Mouse (Mus musculus) hindbrain, embryonic 11.5 days (tissue): ENCODE data around the gene Emilin1. TPM values are rescaled to one million over a fixed set of nuclear protein-coding genes. Genes with fewer than 3 reads are reported as not detected.

ENCODE experiments used
- ATAC-seq: fragments of 200-750 bp; cut with Nextera tagmentation; 2 replicates; pipeline ENCODE4 v1.8.0; 2017; ENCODE audit warnings: mild to moderate bottlenecking, moderate TSS enrichment, moderate library complexity; ENCODE audit not compliant: low FRiP score
- DNase-seq: peaks from one replicate; pipeline ENCODE4 v3.0.0-alpha.2; 2015; ENCODE audit warnings: low spot score
- H3K27ac ChIP-seq: fragments of 300-500 bp; sonication (generic); 2 replicates; pipeline ENCODE4 v1.5.1; 2014; ENCODE audit warnings: mild to moderate bottlenecking, low read depth, low read length
- H3K27me3 ChIP-seq: fragments of 300-500 bp; sonication (generic); 2 replicates; pipeline ENCODE4 v1.6.1; 2014; ENCODE audit warnings: mild to moderate bottlenecking, low read length, moderate library complexity, mixed read lengths; ENCODE audit not compliant: control insufficient read depth, insufficient read depth
- H3K36me3 ChIP-seq: fragments of 300-500 bp; sonication (generic); 2 replicates; pipeline ENCODE4 v1.6.1; 2014; ENCODE audit warnings: mild to moderate bottlenecking, low read length, moderate library complexity, mixed read lengths; ENCODE audit not compliant: control insufficient read depth, insufficient read depth
- H3K4me1 ChIP-seq: fragments of 300-500 bp; sonication (generic); replicated peaks from 2 replicates; pipeline ENCODE4 v1.6.1; 2014; ENCODE audit warnings: low read length, mixed read lengths; ENCODE audit not compliant: control insufficient read depth, insufficient read depth
- H3K4me2 ChIP-seq: fragments of 300-500 bp; sonication (generic); replicated peaks from 2 replicates; pipeline ENCODE4 v1.6.1; 2014; ENCODE audit warnings: mild to moderate bottlenecking, low read depth, low read length
- H3K4me3 ChIP-seq: fragments of 300-500 bp; sonication (generic); 2 replicates; pipeline ENCODE4 v1.5.1; 2014; ENCODE audit warnings: low read depth, low read length
- H3K9ac ChIP-seq: fragments of 300-500 bp; sonication (generic); 2 replicates; pipeline ENCODE4 v1.6.1; 2014; ENCODE audit warnings: low read depth, low read length
- H3K9me3 ChIP-seq: fragments of 300-500 bp; sonication (generic); 2 replicates; pipeline ENCODE4 v1.6.1; 2016; ENCODE audit warnings: low read length; ENCODE audit not compliant: control insufficient read depth
- WGBS: fragments of 180-500 bp; shearing (Covaris S2); extraction: QIAGEN DNeasy Blood & Tissue Kit; methylation state at CpG from one replicate; pipeline ENCODE4 v1.1.7; 2014; 5-methylcytosine and 5-hydroxymethylcytosine counted together
- polyA plus RNA-seq: library from polyadenylated mRNA; unstranded; fragments of >200 nt; fragmentation: Nextera tagmentation; extraction: Ambion mirVana; gene quantifications from 2 replicates; pipeline ENCODE4 v1.2.1, GENCODE M21; 2014

Gene Emilin1
- polyA plus RNA-seq, 1 experiment from 2014 or later = 48.5 TPM

GRCm38 (mm10) chr5:30925217-30925616 lies 12.0 kb downstream of the Emilin1 start:
- Histone ChIP-seq H3K4me2 (no peak overlapping the region), H3K9me3 (no peaks in the 10 kb centered on the region), H3K4me3 (no peak overlapping the region), H3K27me3 (no peaks in the 10 kb centered on the region), H3K36me3 (no peaks in the 10 kb centered on the region), H3K27ac (no peak overlapping the region), H3K4me1 (peaks cover 5% of the 10 kb centered on the region), H3K9ac (no peak overlapping the region)
- WGBS = 88% methylated on average over 5 of the region's 5 CpGs
- DNase-seq (no peak), ATAC-seq (no peak)

- no peak overlapping the region for H3K4me2 ChIP-seq
- H3K27ac ChIP-seq = no peak overlapping the region
- ATAC-seq = no peak
- no peak overlapping the region for H3K4me3 ChIP-seq
- H3K9ac ChIP-seq = no peak overlapping the region
- WGBS = 85% methylated on average over 2 of the region's 2 CpGs
- peaks cover 5% of the 10 kb centered on the region for H3K4me1 ChIP-seq
- H3K9me3 ChIP-seq = no peaks in the 10 kb centered on the region
- no peaks in the 10 kb centered on the region for H3K27me3 ChIP-seq
- no peak for DNase-seq
- H3K36me3 ChIP-seq = no peaks in the 10 kb centered on the region
These were observed 12.9 kb downstream of the Emilin1 start for GRCm38 (mm10) chr5:30926073-30926472.

GRCm38 (mm10) chr5:30927945-30928529 lies 14.8 kb downstream of the Emilin1 start:
- no peaks in the 10 kb centered on the region for H3K36me3 ChIP-seq
- H3K4me3 ChIP-seq = no peak overlapping the region
- WGBS = 45% methylated on average over 7 of the region's 7 CpGs
- DNase-seq (peak; percentile 44), ATAC-seq (peak; percentile 67; the same call in 1 of the 2 replicates)
- H3K9ac ChIP-seq = no peak overlapping the region
- no peaks in the 10 kb centered on the region for H3K27me3 ChIP-seq
- H3K4me2 ChIP-seq = no peak overlapping the region
- H3K27ac ChIP-seq = no peak overlapping the region
- no peaks in the 10 kb centered on the region for H3K4me1 ChIP-seq
- no peaks in the 10 kb centered on the region for H3K9me3 ChIP-seq

GRCm38 (mm10) chr5:30930121-30930520 lies 16.9 kb downstream of the Emilin1 start:
- H3K4me1 ChIP-seq = no peaks in the 10 kb centered on the region
- H3K4me3 ChIP-seq = no peak overlapping the region
- WGBS = 53% methylated on average over 4 of the region's 4 CpGs
- H3K9ac ChIP-seq = no peak overlapping the region
- H3K9me3 ChIP-seq = no peaks in the 10 kb centered on the region
- no peaks in the 10 kb centered on the region for H3K36me3 ChIP-seq
- H3K27ac ChIP-seq = no peak overlapping the region
- no peak for ATAC-seq
- DNase-seq = peak; percentile 75
- H3K4me2 ChIP-seq = no peak overlapping the region
- no peaks in the 10 kb centered on the region for H3K27me3 ChIP-seq

- ATAC-seq = no peak
- 87% methylated on average over 6 of the region's 6 CpGs for WGBS
These were observed 17.6 kb downstream of the Emilin1 start for GRCm38 (mm10) chr5:30930846-30931245.

GRCm38 (mm10) chr5:30931378-30931777 lies 18.2 kb downstream of the Emilin1 start:
- Histone ChIP-seq H3K27me3 (no peaks in the 10 kb centered on the region), H3K9ac (no peak overlapping the region), H3K4me3 (no peak overlapping the region), H3K27ac (no peak overlapping the region), H3K4me2 (no peak overlapping the region), H3K9me3 (no peaks in the 10 kb centered on the region), H3K4me1 (no peaks in the 10 kb centered on the region), H3K36me3 (no peaks in the 10 kb centered on the region)
- DNase-seq = no peak
- no peak for ATAC-seq
- 78% methylated on average over 4 of the region's 4 CpGs for WGBS

More at GRCm38 (mm10) chr5:30930846-30931245, 17.6 kb downstream of the Emilin1 start:
- H3K4me2 ChIP-seq = no peak overlapping the region
- no peaks in the 10 kb centered on the region for H3K4me1 ChIP-seq
- no peak overlapping the region for H3K4me3 ChIP-seq
- no peak overlapping the region for H3K27ac ChIP-seq
- DNase-seq = no peak
- H3K9ac ChIP-seq = no peak overlapping the region
- no peaks in the 10 kb centered on the region for H3K36me3 ChIP-seq
- no peaks in the 10 kb centered on the region for H3K27me3 ChIP-seq
- H3K9me3 ChIP-seq = no peaks in the 10 kb centered on the region

- Histone ChIP-seq H3K4me1 (no peaks in the 10 kb centered on the region), H3K4me2 (no peak overlapping the region), H3K4me3 (no peak overlapping the region), H3K27ac (no peak overlapping the region), H3K9ac (no peak overlapping the region), H3K36me3 (no peaks in the 10 kb centered on the region), H3K27me3 (no peaks in the 10 kb centered on the region), H3K9me3 (no peaks in the 10 kb centered on the region)
- WGBS = 73% methylated on average over 5 of the region's 5 CpGs
- DNase-seq (no peak), ATAC-seq (no peak)
These were observed 20.5 kb downstream of the Emilin1 start for GRCm38 (mm10) chr5:30933705-30934104.

GRCm38 (mm10) chr5:30934725-30935461 lies 21.7 kb downstream of the Emilin1 start:
- WGBS = 91% methylated on average over 5 of the region's 5 CpGs

GRCm38 (mm10) chr5:30943004-30943403 lies 29.8 kb downstream of the Emilin1 start:
- ATAC-seq (no peak), DNase-seq (no peak)
- H3K4me1 ChIP-seq = no peaks in the 10 kb centered on the region
- 0 out of 2 replicates have a peak, but pooled peaks cover 8% of the 10 kb centered on the region for H3K27me3 ChIP-seq
- no peaks in the 10 kb centered on the region for H3K36me3 ChIP-seq
- no peak overlapping the region for H3K4me3 ChIP-seq
- H3K9ac ChIP-seq = no peak overlapping the region
- H3K9me3 ChIP-seq = no peaks in the 10 kb centered on the region
- no peak overlapping the region for H3K4me2 ChIP-seq
- WGBS = 93% methylated on average over 2 of the region's 2 CpGs
- H3K27ac ChIP-seq = no peak overlapping the region

More at GRCm38 (mm10) chr5:30934725-30935461, 21.7 kb downstream of the Emilin1 start:
- Histone ChIP-seq H3K4me1 (no peaks in the 10 kb centered on the region), H3K9me3 (no peaks in the 10 kb centered on the region), H3K9ac (no peak overlapping the region), H3K27me3 (no peaks in the 10 kb centered on the region), H3K4me2 (no peak overlapping the region), H3K27ac (no peak overlapping the region), H3K36me3 (no peaks in the 10 kb centered on the region), H3K4me3 (no peak overlapping the region)
- DNase-seq (no peak), ATAC-seq (no peak)
